In genomic region chr9:67043231-67044199, GRCm38 (mm10) we compare ENCODE assay signal across 8 mouse cellular contexts. TPM values are rescaled to one million over a fixed set of nuclear protein-coding genes. Genes with fewer than 3 reads are reported as not detected.
DNase-seq lines count a peak whose midpoint lies in the region; ATAC-seq and TF ChIP-seq lines count a peak whose summit lies in the region.

No protein-coding gene starts in this region.

- DNase-seq in A20 (ENCODE audit: low read depth, low spot score): peak; percentile 99
- peak; percentile 98 for DNase-seq in heart, embryonic 10.5 days (ENCODE audit: low spot score)
- DNase-seq in liver: peak; percentile 100
- DNase-seq in spleen, postnatal 4 days (ENCODE audit: low spot score in 2 of 2): peak; percentile 99 to 100

- peaks cover 40% of the 10 kb centered on the region for H3K4me1 ChIP-seq in bone marrow macrophage, adult 2 months (ENCODE audit: control insufficient read depth, insufficient read depth, low read length)
- peaks cover 19% of the 10 kb centered on the region for H3K4me1 ChIP-seq in embryonic fibroblast, embryonic 13.5 days (ENCODE audit: control insufficient read depth, insufficient read depth, low read length)
- H3K4me1 ChIP-seq in heart, embryonic 10.5 days: peaks cover 53% of the 10 kb centered on the region
- H3K4me1 ChIP-seq in kidney, embryonic 15.5 days: peaks cover 81% of the 10 kb centered on the region

- WGBS in heart, embryonic 10.5 days: under 1% methylated on average over 72 of the region's 73 CpGs
- under 1% methylated on average over 73 of the region's 73 CpGs for WGBS in kidney, embryonic 15.5 days

- peak overlapping the region; percentile 72 for H3K4me2 ChIP-seq in kidney, embryonic 15.5 days

- H3K27me3 ChIP-seq in heart, embryonic 10.5 days (ENCODE audit: insufficient read depth, poor library complexity, severe bottlenecking): no peaks in the 10 kb centered on the region
- H3K27me3 ChIP-seq in kidney, embryonic 15.5 days: no peaks in the 10 kb centered on the region

- peak; percentile 96 for ATAC-seq in kidney, embryonic 15.5 days (replicated peaks; ENCODE audit: low FRiP score)
- ATAC-seq in monocyte, adult 5-6 weeks (replicated peaks; ENCODE audit: insufficient number of reproducible peaks, low FRiP score, low TSS enrichment, poor library complexity, severe bottlenecking): peak; percentile 92

- TF ChIP-seq POLR2A in bone marrow macrophage, adult 2 months (IDR thresholded peaks at IDR 0.05; ENCODE audit: borderline replicate concordance, low read depth, low read length): no peak
- TF ChIP-seq POLR2A in embryonic fibroblast, embryonic 13.5 days (IDR thresholded peaks at IDR 0.05; ENCODE audit: low read depth, low read length): peak; percentile 67

- H3K9me3 ChIP-seq in heart, embryonic 10.5 days: no peaks in the 10 kb centered on the region
- no peaks in the 10 kb centered on the region for H3K9me3 ChIP-seq in kidney, embryonic 15.5 days (replicated peaks)

- peak overlapping the region; percentile 75 for H3K9ac ChIP-seq in kidney, embryonic 15.5 days

- peak; percentile 85 for TF ChIP-seq CTCF in bone marrow macrophage, adult 2 months (IDR thresholded peaks at IDR 0.05; ENCODE audit: low read depth, low read length)
- TF ChIP-seq CTCF in embryonic fibroblast, embryonic 13.5 days (IDR thresholded peaks at IDR 0.05; ENCODE audit: borderline replicate concordance, insufficient read depth, low read length): peak; percentile 79

- peaks cover 53% of the 10 kb centered on the region for H3K36me3 ChIP-seq in heart, embryonic 10.5 days
- peaks cover 4% of the 10 kb centered on the region for H3K36me3 ChIP-seq in kidney, embryonic 15.5 days

- peak overlapping the region; percentile 94 for H3K4me3 ChIP-seq in bone marrow macrophage, adult 2 months (ENCODE audit: insufficient read depth, low read length)
- peak overlapping the region; percentile 87 for H3K4me3 ChIP-seq in embryonic fibroblast, embryonic 13.5 days (ENCODE audit: insufficient read depth, low read length)
- peak overlapping the region; percentile 91 for H3K4me3 ChIP-seq in heart, embryonic 10.5 days
- peak overlapping the region; percentile 66 for H3K4me3 ChIP-seq in kidney, embryonic 15.5 days (replicated peaks)

- H3K27ac ChIP-seq in bone marrow macrophage, adult 2 months (ENCODE audit: insufficient read depth, low read depth, low read length): peak overlapping the region; percentile 78
- peak overlapping the region; percentile 73 for H3K27ac ChIP-seq in embryonic fibroblast, embryonic 13.5 days (ENCODE audit: insufficient read depth, low read length)
- peak overlapping the region; percentile 94 for H3K27ac ChIP-seq in heart, embryonic 10.5 days
- H3K27ac ChIP-seq in kidney, embryonic 15.5 days: peak overlapping the region; percentile 90

RNA-seq across cellular contexts. Expression of gene Tpm1, which starts 5.7 kb away (rescaled TPM):
- polyA plus RNA-seq in bone marrow macrophage, adult 2 months (2012; ENCODE audit: insufficient read depth, insufficient read length, missing spikeins): 103 and 104 TPM in 2 replicates
- polyA plus RNA-seq in embryonic fibroblast, embryonic 13.5 days (2011; ENCODE audit: insufficient read length, low read depth, missing spikeins): 2,470 and 3,105 TPM in 2 replicates
- polyA plus RNA-seq in heart, embryonic 10.5 days (2016; fragmentation: Nextera tagmentation; extraction: Ambion mirVana): 2,990 and 4,096 TPM in 2 replicates
- 533 and 589 TPM in 2 replicates for polyA plus RNA-seq in kidney, embryonic 15.5 days (2015; fragmentation: Nextera tagmentation; extraction: Ambion mirVana)
- 29.4 to 78.0 TPM (median 49.1 TPM) in 3 replicates for total RNA-seq in monocyte, adult 5-6 weeks (2017)

Comparison
In these comparisons a context has a peak if more than half of its experiments do, and no peak if none do; other contexts are left out.
1. Peak in every context shown above with its lines: DNase-seq, ATAC-seq, H3K4me3 ChIP-seq and H3K27ac ChIP-seq.